Mouse (Mus musculus) CH12.LX (cell line): ENCODE measurements at regions not wholly inside any gene's neighbourhood (a gene's known extent, or its start where the extent isn't known, plus 50 kb on each side); places are given as distances from the start of the nearest gene placed in this dataset.
A peak's percentile ranks its signal among the peaks of the same experiment; 100 is the strongest.

Experiments
- DNase-seq: peaks from one replicate; pipeline ENCODE4 v3.0.0-alpha.2; 2013; ENCODE audit errors: extremely low read depth
- H3K27ac ChIP-seq: 2 replicates; pipeline ENCODE4 v1.5.1; 2012; ENCODE audit warnings: low read depth, mild to moderate bottlenecking, control low read depth, moderate library complexity; ENCODE audit not compliant: insufficient read depth
- H3K27me3 ChIP-seq: replicated peaks from 2 replicates; pipeline ENCODE3; 2012; ENCODE audit warnings: inconsistent platforms
- H3K36me3 ChIP-seq, 2 experiments: replicated peaks in 1 of 2; 2 replicates each; pipeline versions ENCODE3 to v1.6.1; 2012; ENCODE audit warnings: inconsistent platforms in 1 of 2, low read length in 1 of 2, mild to moderate bottlenecking in 1 of 2, mixed read lengths in 1 of 2, moderate library complexity in 1 of 2; ENCODE audit not compliant: control insufficient read depth in 1 of 2, insufficient read depth in 1 of 2
- H3K4me1 ChIP-seq, 2 experiments: 2 replicates each; pipeline ENCODE4 v1.6.1; 2012; ENCODE audit warnings: inconsistent platforms in 1 of 2, moderate library complexity in 1 of 2; ENCODE audit not compliant: insufficient read depth in 2 of 2, control insufficient read depth in 1 of 2
- H3K4me2 ChIP-seq: 2 replicates; pipeline ENCODE4 v1.6.1; 2012; ENCODE audit warnings: low read depth, mild to moderate bottlenecking, control low read depth; ENCODE audit not compliant: poor library complexity, insufficient read depth, severe bottlenecking
- H3K4me3 ChIP-seq, 3 experiments: fragments of 150-350 bp in 1 of 3; sonication (generic) in 1 of 3; replicated peaks in 1 of 3; 2 replicates each; pipeline versions ENCODE3 to v1.5.1; 2011 to 2012; ENCODE audit warnings: low read depth in 2 of 3, low read length in 2 of 3, mild to moderate bottlenecking in 2 of 3, moderate library complexity in 2 of 3, control low read depth in 1 of 3, improper control_type of control experiment in 1 of 3, inconsistent platforms in 1 of 3, mixed read lengths in 1 of 3; ENCODE audit not compliant: poor library complexity in 1 of 3
- H3K79me2 ChIP-seq: replicated peaks from 2 replicates; pipeline ENCODE4 v1.6.1; 2012; ENCODE audit warnings: mild to moderate bottlenecking, moderate library complexity; ENCODE audit not compliant: control insufficient read depth, poor library complexity, insufficient read depth, severe bottlenecking; ENCODE audit errors: extremely low read depth
- H3K9ac ChIP-seq: 2 replicates; pipeline ENCODE4 v1.6.1; 2012; ENCODE audit warnings: low read depth, mild to moderate bottlenecking, control low read depth, moderate library complexity; ENCODE audit not compliant: insufficient read depth
- H3K9me3 ChIP-seq: replicated peaks from 2 replicates; pipeline ENCODE3; 2012; ENCODE audit warnings: low read length, inconsistent platforms, mixed read lengths
- BHLHE40 ChIP-seq: IDR thresholded peaks from 2 replicates; pipeline ENCODE4 v1.6.1; 2011; ENCODE audit warnings: mild to moderate bottlenecking, low read depth, low read length, improper control_type of control experiment
- CHD1 ChIP-seq: IDR thresholded peaks from 2 replicates; pipeline ENCODE4 v1.6.1; 2012; ENCODE audit warnings: low read depth, low read length, improper control_type of control experiment, inconsistent platforms
- CHD2 ChIP-seq: IDR thresholded peaks from 2 replicates; pipeline ENCODE4 v1.6.1; 2011; ENCODE audit warnings: low read length, improper control_type of control experiment
- CTCF ChIP-seq, 2 experiments: IDR thresholded peaks in 1 of 2; conservative IDR thresholded peaks in 1 of 2; 2 replicates each; pipeline ENCODE4 v1.5.1; 2011 to 2012; ENCODE audit warnings: low read depth in 2 of 2, low read length in 2 of 2, improper control_type of control experiment in 1 of 2, inconsistent platforms in 1 of 2, mild to moderate bottlenecking in 1 of 2, moderate library complexity in 1 of 2
- E2F4 ChIP-seq: IDR thresholded peaks from 2 replicates; pipeline ENCODE4 v1.6.1; 2011; ENCODE audit warnings: low read depth, low read length, improper control_type of control experiment; ENCODE audit not compliant: insufficient replicate concordance
- ELF1 ChIP-seq: IDR thresholded peaks from 2 replicates; pipeline ENCODE4 v1.6.1; 2014; ENCODE audit warnings: low read depth, mild to moderate bottlenecking, inconsistent platforms, low read length, improper control_type of control experiment
- EP300 ChIP-seq: IDR thresholded peaks from 2 replicates; pipeline ENCODE4 v1.6.1; 2011; ENCODE audit warnings: low read length, improper control_type of control experiment
- ETS1 ChIP-seq: conservative IDR thresholded peaks from 2 replicates; pipeline ENCODE4 v1.6.1; 2012; ENCODE audit warnings: low read depth, mild to moderate bottlenecking, inconsistent platforms, low read length, improper control_type of control experiment, moderate library complexity
- GABPA ChIP-seq: IDR thresholded peaks from 2 replicates; pipeline ENCODE4 v1.6.1; 2012; ENCODE audit warnings: low read depth, low read length, improper control_type of control experiment, inconsistent platforms; ENCODE audit not compliant: insufficient replicate concordance
- HCFC1 ChIP-seq: IDR thresholded peaks from 2 replicates; pipeline ENCODE4 v1.6.1; 2012; ENCODE audit warnings: low read depth, mild to moderate bottlenecking, inconsistent platforms, low read length, improper control_type of control experiment
- IRF4 ChIP-seq: IDR thresholded peaks from 2 replicates; pipeline ENCODE4 v1.6.1; 2014; ENCODE audit warnings: low read depth, mild to moderate bottlenecking, inconsistent platforms, low read length, improper control_type of control experiment
- JUN ChIP-seq: IDR thresholded peaks from 2 replicates; pipeline ENCODE4 v1.6.1; 2011; ENCODE audit warnings: low read depth, mild to moderate bottlenecking, low read length, improper control_type of control experiment, moderate library complexity; ENCODE audit not compliant: insufficient read depth
- JUND ChIP-seq: conservative IDR thresholded peaks from 2 replicates; pipeline ENCODE4 v1.6.1; 2011; ENCODE audit warnings: low read depth, low read length, improper control_type of control experiment
- KAT2A ChIP-seq: IDR thresholded peaks from 2 replicates; pipeline ENCODE4 v1.6.1; 2012; ENCODE audit warnings: low read length, improper control_type of control experiment, inconsistent platforms; ENCODE audit not compliant: insufficient replicate concordance
- MAFK ChIP-seq: IDR thresholded peaks from 2 replicates; pipeline ENCODE4 v1.6.1; 2011; ENCODE audit warnings: low read length, improper control_type of control experiment; ENCODE audit not compliant: insufficient replicate concordance
- MAX ChIP-seq: IDR thresholded peaks from 2 replicates; pipeline ENCODE4 v1.6.1; 2011; ENCODE audit warnings: low read length, improper control_type of control experiment
- MAZ ChIP-seq: IDR thresholded peaks from 2 replicates; pipeline ENCODE4 v1.6.1; 2012; ENCODE audit warnings: low read depth, mild to moderate bottlenecking, inconsistent platforms, low read length, improper control_type of control experiment, moderate library complexity
- MEF2A ChIP-seq: IDR thresholded peaks from 2 replicates; pipeline ENCODE4 v1.6.1; 2014; ENCODE audit warnings: low read depth, mild to moderate bottlenecking, inconsistent platforms, low read length, improper control_type of control experiment, borderline replicate concordance
- MXI1 ChIP-seq: IDR thresholded peaks from 2 replicates; pipeline ENCODE4 v1.6.1; 2011; ENCODE audit warnings: mild to moderate bottlenecking, low read depth, low read length, improper control_type of control experiment
- MYC ChIP-seq: IDR thresholded peaks from 2 replicates; pipeline ENCODE4 v1.6.1; 2011; ENCODE audit warnings: low read depth, mild to moderate bottlenecking, improper control_type of control experiment, low read length
- NELFE ChIP-seq: IDR thresholded peaks from 2 replicates; pipeline ENCODE4 v1.6.1; 2011; ENCODE audit warnings: low read depth, low read length, improper control_type of control experiment
- NRF1 ChIP-seq: IDR thresholded peaks from 2 replicates; pipeline ENCODE4 v1.6.1; 2014; ENCODE audit warnings: low read depth, mild to moderate bottlenecking, inconsistent platforms, low read length, improper control_type of control experiment, moderate library complexity
- PAX5 ChIP-seq: IDR thresholded peaks from 2 replicates; pipeline ENCODE4 v1.6.1; 2012; ENCODE audit warnings: low read length, inconsistent platforms, mixed read lengths
- POLR2A ChIP-seq: IDR thresholded peaks from 2 replicates; pipeline ENCODE4 v1.6.1; 2011; ENCODE audit warnings: low read depth, mild to moderate bottlenecking, improper control_type of control experiment, low read length
- POLR2AphosphoS2 ChIP-seq: IDR thresholded peaks from 2 replicates; pipeline ENCODE4 v1.6.1; 2011; ENCODE audit warnings: low read depth, low read length, improper control_type of control experiment
- RAD21 ChIP-seq: IDR thresholded peaks from 2 replicates; pipeline ENCODE4 v1.6.1; 2011; ENCODE audit warnings: low read depth, mild to moderate bottlenecking, low read length, improper control_type of control experiment, moderate library complexity
- RCOR1 ChIP-seq: conservative IDR thresholded peaks from 2 replicates; pipeline ENCODE4 v1.6.1; 2012; ENCODE audit warnings: low read depth, mild to moderate bottlenecking, inconsistent platforms, low read length, improper control_type of control experiment
- SIN3A ChIP-seq: IDR thresholded peaks from 2 replicates; pipeline ENCODE4 v1.6.1; 2012; ENCODE audit warnings: low read length, improper control_type of control experiment, inconsistent platforms
- SMC3 ChIP-seq: IDR thresholded peaks from 2 replicates; pipeline ENCODE4 v1.6.1; 2011; ENCODE audit warnings: low read depth, low read length, improper control_type of control experiment
- TBP ChIP-seq: conservative IDR thresholded peaks from 2 replicates; pipeline ENCODE4 v1.6.1; 2011; ENCODE audit warnings: low read depth, low read length, improper control_type of control experiment
- TCF12 ChIP-seq: IDR thresholded peaks from 2 replicates; pipeline ENCODE4 v1.6.1; 2014; ENCODE audit warnings: low read depth, mild to moderate bottlenecking, inconsistent platforms, low read length, improper control_type of control experiment
- UBTF ChIP-seq: IDR thresholded peaks from 2 replicates; pipeline ENCODE4 v1.6.1; 2012; ENCODE audit warnings: low read depth, mild to moderate bottlenecking, inconsistent platforms, low read length, improper control_type of control experiment, moderate library complexity
- USF1 ChIP-seq: IDR thresholded peaks from 2 replicates; pipeline ENCODE4 v1.6.1; 2014; ENCODE audit warnings: low read depth, mild to moderate bottlenecking, inconsistent platforms, low read length, improper control_type of control experiment
- USF2 ChIP-seq: conservative IDR thresholded peaks from 2 replicates; pipeline ENCODE4 v1.6.1; 2011; ENCODE audit warnings: low read depth, low read length, improper control_type of control experiment
- ZC3H11A ChIP-seq: IDR thresholded peaks from 2 replicates; pipeline ENCODE4 v1.6.1; 2012; ENCODE audit warnings: low read depth, mild to moderate bottlenecking, inconsistent platforms, low read length, improper control_type of control experiment
- ZKSCAN1 ChIP-seq: IDR thresholded peaks from 2 replicates; pipeline ENCODE4 v1.6.1; 2012; ENCODE audit warnings: low read depth, inconsistent platforms, low read length, improper control_type of control experiment, borderline replicate concordance
- ZMIZ1 ChIP-seq: IDR thresholded peaks from 2 replicates; pipeline ENCODE4 v1.6.1; 2012; ENCODE audit warnings: low read depth, mild to moderate bottlenecking, inconsistent platforms, low read length, improper control_type of control experiment
- ZNF384 ChIP-seq: IDR thresholded peaks from 2 replicates; pipeline ENCODE4 v1.6.1; 2012; ENCODE audit warnings: low read depth, low read length, improper control_type of control experiment, inconsistent platforms
- dilution Hi-C: fragments of 300-500 bp; cut with MboI; formaldehyde crosslinking; loops from 2 replicates; pipeline ENCODE4 v1.14.3; 2020; ENCODE audit warnings: low sequenced_read_pairs; ENCODE audit not compliant: extremely low pct_unique_long_range_greater_than_20kb, extremely low pct_ligation_motif_present
- in situ Hi-C: fragments of 300-500 bp; cut with MboI; formaldehyde crosslinking; loops from 3 replicates; pipeline ENCODE4 v1.14.3; 2019; ENCODE audit warnings: low sequenced_read_pairs, low pct_ligation_motif_present, low pct_unique_long_range_greater_than_20kb, mixed read lengths

DNA sequence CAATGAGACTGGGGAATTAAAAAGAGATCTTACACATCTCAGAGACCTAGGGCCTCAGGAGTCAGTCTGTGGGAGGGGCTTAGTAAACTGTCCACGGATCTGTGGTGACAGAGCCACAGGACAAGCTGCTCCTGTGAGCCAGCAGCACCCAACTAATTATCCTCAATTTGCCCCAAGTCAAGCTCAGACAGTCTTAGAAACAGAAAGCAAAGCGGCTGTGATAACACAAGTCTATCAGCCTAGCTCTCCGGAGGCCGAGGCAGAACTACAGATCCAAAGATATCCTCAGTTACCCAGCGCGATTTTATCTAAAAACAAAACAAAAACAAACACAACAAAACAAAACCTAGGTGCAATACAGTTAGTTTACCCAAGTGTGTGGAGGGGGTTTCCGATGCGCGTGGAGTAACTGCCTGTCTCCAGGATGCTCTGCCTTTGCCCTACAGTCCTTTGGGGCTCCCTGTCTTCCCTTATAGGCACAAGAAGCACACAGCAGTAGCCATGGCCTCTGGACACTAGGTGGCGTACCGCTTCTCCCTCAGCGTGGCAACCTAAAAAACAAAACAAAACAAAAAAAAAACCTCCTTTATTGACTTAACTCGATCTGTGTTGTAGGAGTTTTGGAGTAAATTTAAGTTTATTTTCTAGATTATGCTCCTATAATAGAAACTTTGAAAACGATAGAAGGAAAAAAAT, 54.7 kb upstream of the Cand1 start:
- DNase-seq: peak; percentile 77
- H3K27me3 ChIP-seq: no peaks in the 10 kb centered on the region
- peak overlapping the region; percentile 83 for H3K4me2 ChIP-seq
- TF ChIP-seq UBTF (no peak), NELFE (peak; percentile 42; the same call in 1 of the 2 replicates), NRF1 (no peak), ETS1 (no peak), EP300 (0 out of 2 replicates have a peak, but pooled peaks have one; percentile 12), USF1 (no peak), KAT2A (no peak), SIN3A (peak; percentile 90), RAD21 (peak; percentile 53), POLR2AphosphoS2 (no peak), BHLHE40 (peak; percentile 46), ELF1 (0 out of 2 replicates have a peak, but pooled peaks have one; percentile 21), ZNF384 (peak; percentile 90), ZMIZ1 (no peak), ZKSCAN1 (no peak), MXI1 (peak; percentile 49; the same call in 1 of the 2 replicates), SMC3 (peak; percentile 50), JUN (no peak), CHD1 (peak; percentile 52; the same call in 1 of the 2 replicates), RCOR1 (no peak), CHD2 (no peak), MAFK (0 out of 2 replicates have a peak, but pooled peaks have one; percentile 12), ZC3H11A (no peak), JUND (0 out of 2 replicates have a peak, but pooled peaks have one; percentile 5), CTCF (conservative IDR thresholded peaks at IDR 0.05 in 1 of 2, IDR thresholded peaks at IDR 0.05 in 1 of 2; ENCODE audit: low read depth in 2 of 2, low read length in 2 of 2) (peak; percentile 46 to 81; a peak in 3 of 4 replicates), PAX5 (no peak), POLR2A (no peak), USF2 (no peak), MAZ (0 out of 2 replicates have a peak, but pooled peaks have one; percentile 37), TCF12 (peak; percentile 36; the same call in 1 of the 2 replicates), MEF2A (no peak), GABPA (no peak), MAX (peak; percentile 70), IRF4 (0 out of 2 replicates have a peak, but pooled peaks have one; percentile 25), TBP (no peak), MYC (peak; percentile 84), HCFC1 (peak; percentile 39; the same call in 1 of the 2 replicates), E2F4 (no peak)
- in situ Hi-C loops (no loop called here), dilution Hi-C loops (no loop called here)
- H3K4me3 ChIP-seq: peak overlapping the region; percentile 26 to 56 (median 32)
- H3K9me3 ChIP-seq: no peaks in the 10 kb centered on the region
- no peaks in the 10 kb centered on the region for H3K79me2 ChIP-seq
- H3K9ac ChIP-seq: no peak overlapping the region; the same call in 1 of the 2 replicates
- no peaks in the 10 kb centered on the region for H3K36me3 ChIP-seq
- peaks cover 2 to 30% of the 10 kb centered on the region in 2 experiments; a peak in 2 of 4 replicates for H3K4me1 ChIP-seq
- peak overlapping the region; percentile 68 for H3K27ac ChIP-seq
